Mouse (Mus musculus) adrenal gland, postnatal 10 days (tissue): ENCODE measurements at regions not wholly inside any gene's neighbourhood (a gene's known extent, or its start where the extent isn't known, plus 50 kb on each side); places are given as distances from the start of the nearest gene placed in this dataset.
"Not testable (repeated sequence)": the region's sequence is repeated elsewhere in the genome, so short reads cannot be mapped to it uniquely, and the experiment has no call there.

ENCODE experiments used
- DNase-seq: peaks from one replicate; pipeline ENCODE4 v3.0.0; 2021; ENCODE audit warnings: mixed read lengths

DNA sequence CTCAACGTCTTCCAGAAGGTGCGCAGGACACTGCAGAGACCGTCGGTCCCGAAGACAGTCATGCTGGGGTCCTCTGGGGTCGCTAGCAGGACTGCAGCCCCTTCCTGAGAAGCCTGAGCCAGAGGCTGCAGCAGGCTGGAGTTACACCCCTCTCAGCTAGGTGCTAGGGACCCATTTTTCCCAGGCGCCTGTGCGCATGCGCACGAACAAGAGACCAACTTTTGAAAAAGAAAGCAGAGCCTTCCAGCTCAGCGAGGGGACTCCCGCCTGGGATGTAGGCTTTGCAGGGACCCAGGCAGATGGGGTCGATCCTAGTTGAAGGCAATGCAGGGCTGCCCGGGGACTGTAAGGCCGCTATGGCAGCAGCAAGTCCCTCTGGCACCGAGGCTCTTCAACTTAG lies 104.7 kb upstream of the Atg7 start:
- DNase-seq = peak; percentile 47

DNA sequence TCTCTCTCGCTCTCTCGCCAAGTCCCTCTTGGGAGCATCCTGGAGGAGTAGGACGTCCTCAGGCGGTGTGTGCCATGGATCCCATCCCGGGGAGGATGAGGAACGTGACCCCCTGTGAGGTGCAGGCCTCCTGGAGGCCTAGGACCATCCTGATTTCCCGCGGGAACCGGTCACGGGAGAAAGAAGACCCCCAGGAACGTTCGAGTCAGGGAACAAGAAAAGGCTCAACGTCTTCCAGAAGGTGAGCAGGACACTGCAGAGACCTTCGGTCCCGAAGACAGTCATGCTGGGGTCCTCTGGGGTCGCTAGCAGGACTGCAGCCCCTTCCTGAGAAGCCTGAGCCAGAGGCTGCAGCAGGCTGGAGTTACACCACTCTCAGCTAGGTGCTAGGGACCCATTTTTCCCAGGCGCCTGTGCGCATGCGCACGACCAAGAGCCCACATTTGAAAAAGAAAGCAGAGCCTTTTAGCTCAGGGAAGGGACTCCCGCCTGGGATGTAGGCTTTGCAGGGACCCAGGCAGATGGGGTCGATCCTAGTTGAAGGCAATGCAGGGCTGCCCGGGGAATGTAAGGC lies 92.7 kb upstream of the Atg7 start:
- DNase-seq = peak; percentile 51

DNA sequence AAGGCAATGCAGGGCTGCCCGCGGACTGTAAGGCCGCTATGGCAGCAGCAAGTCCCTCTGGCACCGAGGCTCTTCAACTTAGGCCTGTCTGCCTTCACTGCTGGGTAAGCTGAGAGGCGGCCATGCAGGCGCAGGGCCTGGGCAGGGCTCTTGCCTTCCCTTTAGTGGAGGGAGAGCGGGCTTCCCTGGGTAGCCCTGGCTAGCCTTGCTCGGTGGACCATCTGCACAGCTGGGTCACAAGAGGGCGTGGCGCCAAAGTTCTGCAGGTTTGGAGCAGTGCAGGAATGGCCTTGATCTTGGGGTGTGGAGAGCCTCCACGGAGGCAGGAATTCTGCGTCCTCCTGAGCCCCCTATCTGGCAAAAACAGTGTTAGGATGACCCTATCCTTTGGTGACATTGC lies 89.8 kb upstream of the Atg7 start:
- DNase-seq = not testable (repeated sequence)

DNA sequence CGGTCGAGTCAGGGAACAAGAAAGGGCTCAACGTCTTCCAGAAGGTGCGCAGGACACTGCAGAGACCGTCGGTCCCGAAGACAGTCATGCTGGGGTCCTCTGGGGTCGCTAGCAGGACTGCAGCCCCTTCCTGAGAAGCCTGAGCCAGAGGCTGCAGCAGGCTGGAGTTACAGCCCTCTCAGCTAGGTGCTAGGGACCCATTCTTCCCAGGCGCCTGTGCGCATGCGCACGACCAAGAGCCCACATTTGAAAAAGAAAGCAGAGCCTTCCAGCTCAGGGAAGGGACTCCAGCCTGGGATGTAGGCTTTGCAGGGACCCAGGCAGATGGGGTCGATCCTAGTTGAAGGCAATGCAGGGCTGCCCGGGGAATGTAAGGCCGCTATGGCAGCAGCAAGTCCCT lies 87.7 kb upstream of the Atg7 start:
- peak; percentile 36 for DNase-seq

DNA sequence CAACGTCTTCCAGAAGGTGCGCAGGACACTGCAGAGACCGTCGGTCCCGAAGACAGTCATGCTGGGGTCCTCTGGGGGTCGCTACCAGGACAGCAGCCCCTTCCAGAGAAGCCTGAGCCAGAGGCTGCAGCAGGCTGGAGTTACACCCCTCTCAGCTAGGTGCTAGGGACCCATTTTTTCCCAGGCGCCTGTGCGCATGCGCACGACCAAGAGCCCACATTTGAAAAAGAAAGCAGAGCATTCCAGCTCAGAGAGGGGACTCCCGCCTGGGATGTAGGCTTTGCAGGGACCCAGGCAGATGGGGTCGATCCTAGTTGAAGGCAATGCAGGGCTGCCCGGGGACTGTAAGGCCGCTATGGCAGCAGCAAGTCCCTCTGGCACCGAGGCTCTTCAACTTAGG lies 65.6 kb upstream of the Atg7 start:
- peak; percentile 78 for DNase-seq
